Mouse (Mus musculus): Measurements from ENCODE around the gene Olfr1446. TPM values are rescaled to one million over a fixed set of nuclear protein-coding genes. Genes with fewer than 3 reads are reported as not detected.

The Olfr1446 gene
- polyA plus RNA-seq (2015; fragmentation: Nextera tagmentation; extraction: Ambion mirVana), result not detected in 2 replicates

- Histone ChIP-seq H3K9ac (no peak within 1 kb of the TSS), H3K27ac (no peak within 1 kb of the TSS), H3K36me3 (no peaks in the 10 kb centered on the region), H3K4me1 (replicated peaks) (no peaks in the 10 kb centered on the region), H3K9me3 (replicated peaks) (no peaks in the 10 kb centered on the region), H3K4me2 (no peak within 1 kb of the TSS), H3K4me3 (no peak within 1 kb of the TSS), H3K27me3 (no peaks in the 10 kb centered on the region)
- no peak for ATAC-seq (replicated peaks; ENCODE audit: insufficient number of reproducible peaks, insufficient read depth, low FRiP score, low read depth)
- WGBS, result 73% methylated on average over 1 of the region's 1 CpGs
Observed at GRCm38 (mm10) chr19:12893424-12893823, at the start of gene Olfr1446. Gene Olfr1446 (minus strand): TSS chr19:12893524.

- H3K9me3 ChIP-seq (replicated peaks), result 0 out of 2 replicates have a peak, but pooled peaks cover 2% of the 10 kb centered on the region
- ATAC-seq (replicated peaks; ENCODE audit: insufficient number of reproducible peaks, insufficient read depth, low FRiP score, low read depth), result no peak
- H3K27me3 ChIP-seq, result no peaks in the 10 kb centered on the region
- no peaks in the 10 kb centered on the region for H3K4me1 ChIP-seq (replicated peaks)
- no peak within 1 kb of the TSS for H3K4me2 ChIP-seq
- no peak within 1 kb of the TSS for H3K27ac ChIP-seq
- H3K36me3 ChIP-seq, result no peaks in the 10 kb centered on the region
- no peak within 1 kb of the TSS for H3K9ac ChIP-seq
- no peak within 1 kb of the TSS for H3K4me3 ChIP-seq
Observed at GRCm38 (mm10) chr19:12930540-12930939, 37.2 kb upstream of the Olfr1446 start, which contains the start of gene Olfr1449. Gene Olfr1449 (plus strand): TSS chr19:12930840.

- H3K4me3 ChIP-seq, result no peak within 1 kb of the TSS
- H3K4me2 ChIP-seq, result no peak within 1 kb of the TSS
- 0 out of 2 replicates have a peak, but pooled peaks cover 2% of the 10 kb centered on the region for H3K9me3 ChIP-seq (replicated peaks)
- H3K36me3 ChIP-seq, result no peaks in the 10 kb centered on the region
- H3K27ac ChIP-seq, result no peak within 1 kb of the TSS
- H3K27me3 ChIP-seq, result no peaks in the 10 kb centered on the region
- no peak for ATAC-seq (replicated peaks; ENCODE audit: insufficient number of reproducible peaks, insufficient read depth, low FRiP score, low read depth)
- H3K9ac ChIP-seq, result no peak within 1 kb of the TSS
- no peaks in the 10 kb centered on the region for H3K4me1 ChIP-seq (replicated peaks)
- 61% methylated on average over 1 of the region's 1 CpGs for WGBS
Observed at GRCm38 (mm10) chr19:12924319-12924718, 31.0 kb upstream of the Olfr1446 start, which contains the start of gene Olfr1448. Gene Olfr1448 (minus strand): TSS chr19:12924419.

GRCm38 (mm10) chr19:12903643-12904042 lies 10.3 kb upstream of the Olfr1446 start, which contains the start of gene Olfr1447:
Gene Olfr1447 (minus strand): TSS chr19:12903743.
- H3K27ac ChIP-seq, result no peak within 1 kb of the TSS
- H3K27me3 ChIP-seq, result no peaks in the 10 kb centered on the region
- no peak within 1 kb of the TSS for H3K9ac ChIP-seq
- no peaks in the 10 kb centered on the region for H3K9me3 ChIP-seq (replicated peaks)
- ATAC-seq (replicated peaks; ENCODE audit: insufficient number of reproducible peaks, insufficient read depth, low FRiP score, low read depth), result no peak
- no peak within 1 kb of the TSS for H3K4me3 ChIP-seq
- no peaks in the 10 kb centered on the region for H3K4me1 ChIP-seq (replicated peaks)
- WGBS, result 94% methylated on average over 1 of the region's 1 CpGs
- H3K4me2 ChIP-seq, result no peak within 1 kb of the TSS
- no peaks in the 10 kb centered on the region for H3K36me3 ChIP-seq

- H3K36me3 ChIP-seq, result no peaks in the 10 kb centered on the region
- H3K4me3 ChIP-seq, result no peak within 1 kb of the TSS
- ATAC-seq (replicated peaks; ENCODE audit: insufficient number of reproducible peaks, insufficient read depth, low FRiP score, low read depth), result no peak
- 80% methylated on average over 2 of the region's 2 CpGs for WGBS
- no peaks in the 10 kb centered on the region for H3K9me3 ChIP-seq (replicated peaks)
- H3K4me1 ChIP-seq (replicated peaks), result no peaks in the 10 kb centered on the region
- H3K4me2 ChIP-seq, result no peak within 1 kb of the TSS
- no peak within 1 kb of the TSS for H3K27ac ChIP-seq
- H3K27me3 ChIP-seq, result no peaks in the 10 kb centered on the region
- no peak within 1 kb of the TSS for H3K9ac ChIP-seq
Observed at GRCm38 (mm10) chr19:12883555-12883954, 9.8 kb downstream of the Olfr1446 start, which contains the start of gene Olfr1445. Gene Olfr1445 (plus strand): TSS chr19:12883855.

GRCm38 (mm10) chr19:12856983-12857382 lies 36.3 kb downstream of the Olfr1446 start, which contains the start of gene Olfr1444:
Gene Olfr1444 (plus strand): TSS chr19:12857283.
- Histone ChIP-seq H3K9me3 (replicated peaks) (no peaks in the 10 kb centered on the region), H3K4me3 (no peak within 1 kb of the TSS), H3K9ac (no peak within 1 kb of the TSS), H3K4me1 (replicated peaks) (no peaks in the 10 kb centered on the region), H3K36me3 (no peaks in the 10 kb centered on the region), H3K27ac (no peak within 1 kb of the TSS), H3K4me2 (no peak within 1 kb of the TSS), H3K27me3 (no peaks in the 10 kb centered on the region)
- WGBS, result 42% methylated on average over 1 of the region's 1 CpGs
- no peak for ATAC-seq (replicated peaks; ENCODE audit: insufficient number of reproducible peaks, insufficient read depth, low FRiP score, low read depth)

GRCm38 (mm10) chr19:12846382-12846781 lies 46.9 kb downstream of the Olfr1446 start, which contains the start of gene Gm5244:
Gene Gm5244 (plus strand): TSS chr19:12846682.
- Histone ChIP-seq H3K4me1 (replicated peaks) (no peaks in the 10 kb centered on the region), H3K27ac (no peak within 1 kb of the TSS), H3K9me3 (replicated peaks) (no peaks in the 10 kb centered on the region), H3K36me3 (no peaks in the 10 kb centered on the region), H3K4me2 (no peak within 1 kb of the TSS), H3K27me3 (no peaks in the 10 kb centered on the region), H3K9ac (no peak within 1 kb of the TSS), H3K4me3 (no peak within 1 kb of the TSS)
- no peak for ATAC-seq (replicated peaks; ENCODE audit: insufficient number of reproducible peaks, insufficient read depth, low FRiP score, low read depth)

- Histone ChIP-seq H3K9me3 (replicated peaks) (no peaks in the 10 kb centered on the region), H3K36me3 (no peaks in the 10 kb centered on the region), H3K4me1 (replicated peaks) (no peaks in the 10 kb centered on the region), H3K27me3 (no peaks in the 10 kb centered on the region), H3K4me2 (no peak overlapping the region), H3K9ac (no peak overlapping the region), H3K4me3 (no peak overlapping the region), H3K27ac (no peak overlapping the region)
- ATAC-seq (replicated peaks; ENCODE audit: insufficient number of reproducible peaks, insufficient read depth, low FRiP score, low read depth), result no peak
- 73% methylated on average over 1 of the region's 1 CpGs for WGBS
Observed at GRCm38 (mm10) chr19:12838507-12838906, 54.8 kb downstream of the Olfr1446 start.

Other genes with a start within 250 kb of the Olfr1446 start
- gene Olfr1442, start 223.1 kb downstream of the Olfr1446 start, polyA plus RNA-seq (2015; fragmentation: Nextera tagmentation; extraction: Ambion mirVana), result not detected in 2 replicates
- not detected in 2 replicates for gene Olfr1443, start 215.4 kb downstream of the Olfr1446 start, polyA plus RNA-seq (2015; fragmentation: Nextera tagmentation; extraction: Ambion mirVana)
- gene Keg1, start 197.7 kb downstream of the Olfr1446 start, polyA plus RNA-seq (2015; fragmentation: Nextera tagmentation; extraction: Ambion mirVana), result not detected in 2 replicates
- gene Cntf, start 127.9 kb downstream of the Olfr1446 start, polyA plus RNA-seq (2015; fragmentation: Nextera tagmentation; extraction: Ambion mirVana), result 0.77 and 0.97 TPM in 2 replicates
- gene Zfp91, start 97.4 kb downstream of the Olfr1446 start, polyA plus RNA-seq (2015; fragmentation: Nextera tagmentation; extraction: Ambion mirVana), result 11.4 TPM in 2 replicates
- gene Lpxn, start 97.3 kb downstream of the Olfr1446 start, polyA plus RNA-seq (2015; fragmentation: Nextera tagmentation; extraction: Ambion mirVana), result 1.1 and 4.0 TPM in 2 replicates
- gene Gm5244, start 46.8 kb downstream of the Olfr1446 start, polyA plus RNA-seq (2015; fragmentation: Nextera tagmentation; extraction: Ambion mirVana), result not detected in 2 replicates
- not detected in 2 replicates for gene Olfr1444, start 36.2 kb downstream of the Olfr1446 start, polyA plus RNA-seq (2015; fragmentation: Nextera tagmentation; extraction: Ambion mirVana)
- not detected in 2 replicates for gene Olfr1445, start 9.7 kb downstream of the Olfr1446 start, polyA plus RNA-seq (2015; fragmentation: Nextera tagmentation; extraction: Ambion mirVana)
- gene Olfr1447, start 10.2 kb upstream of the Olfr1446 start, polyA plus RNA-seq (2015; fragmentation: Nextera tagmentation; extraction: Ambion mirVana), result not detected in 2 replicates
- gene Olfr1448, start 30.9 kb upstream of the Olfr1446 start, polyA plus RNA-seq (2015; fragmentation: Nextera tagmentation; extraction: Ambion mirVana), result not detected in 2 replicates
- not detected in 2 replicates for gene Olfr1449, start 37.3 kb upstream of the Olfr1446 start, polyA plus RNA-seq (2015; fragmentation: Nextera tagmentation; extraction: Ambion mirVana)
- gene Olfr1450, start 56.7 kb upstream of the Olfr1446 start, polyA plus RNA-seq (2015; fragmentation: Nextera tagmentation; extraction: Ambion mirVana), result not detected in 2 replicates
- not detected in 2 replicates for gene Olfr1451, start 101.5 kb upstream of the Olfr1446 start, polyA plus RNA-seq (2015; fragmentation: Nextera tagmentation; extraction: Ambion mirVana)
- gene Olfr1453, start 134.8 kb upstream of the Olfr1446 start, polyA plus RNA-seq (2015; fragmentation: Nextera tagmentation; extraction: Ambion mirVana), result not detected in 2 replicates
- not detected in 2 replicates for gene Olfr1454, start 167.1 kb upstream of the Olfr1446 start, polyA plus RNA-seq (2015; fragmentation: Nextera tagmentation; extraction: Ambion mirVana)
- not detected in 2 replicates for gene Olfr1457, start 204.4 kb upstream of the Olfr1446 start, polyA plus RNA-seq (2015; fragmentation: Nextera tagmentation; extraction: Ambion mirVana)
- gene Olfr1458, start 213.3 kb upstream of the Olfr1446 start, polyA plus RNA-seq (2015; fragmentation: Nextera tagmentation; extraction: Ambion mirVana), result not detected in 2 replicates